Mouse (Mus musculus) bone marrow macrophage, adult 2 months (primary cell): ENCODE measurements around the gene Gm11116.

ENCODE experiments used
- CTCF ChIP-seq: IDR thresholded peaks from 2 replicates; pipeline ENCODE4 v1.5.1; 2012; ENCODE audit warnings: low read depth, mild to moderate bottlenecking, low read length, moderate library complexity
- POLR2A ChIP-seq: IDR thresholded peaks from 2 replicates; pipeline ENCODE4 v1.6.1; 2012; ENCODE audit warnings: mild to moderate bottlenecking, low read depth, low read length, borderline replicate concordance

GRCm38 (mm10) chr5:88111430-88111829, at the start of gene Gm11116:
- no peak for TF ChIP-seq CTCF
- TF ChIP-seq POLR2A: no peak
